Mouse (Mus musculus) C2C12 (cell line): ENCODE measurements at regions not wholly inside any gene's neighbourhood (a gene's known extent, or its start where the extent isn't known, plus 50 kb on each side); places are given as distances from the start of the nearest gene placed in this dataset.

ENCODE experiments used
- CTCF ChIP-seq: IDR thresholded peaks from one replicate; pipeline ENCODE4 v1.5.1; 2011; ENCODE audit not compliant: control insufficient read depth, insufficient read depth, insufficient read length
- MAX ChIP-seq: IDR thresholded peaks from one replicate; pipeline ENCODE4 v1.6.1; 2011; ENCODE audit warnings: mild to moderate bottlenecking, control low read depth

- no peak for TF ChIP-seq CTCF
- no peak for TF ChIP-seq MAX
These were observed 485.4 kb downstream of the Rps24 start for GRCm38 (mm10) chr14:24972357-24972756.
